Mouse (Mus musculus): ENCODE measurements at regions not wholly inside any gene's neighbourhood (a gene's known extent, or its start where the extent isn't known, plus 50 kb on each side); places are given as distances from the start of the nearest gene placed in this dataset.

DNA sequence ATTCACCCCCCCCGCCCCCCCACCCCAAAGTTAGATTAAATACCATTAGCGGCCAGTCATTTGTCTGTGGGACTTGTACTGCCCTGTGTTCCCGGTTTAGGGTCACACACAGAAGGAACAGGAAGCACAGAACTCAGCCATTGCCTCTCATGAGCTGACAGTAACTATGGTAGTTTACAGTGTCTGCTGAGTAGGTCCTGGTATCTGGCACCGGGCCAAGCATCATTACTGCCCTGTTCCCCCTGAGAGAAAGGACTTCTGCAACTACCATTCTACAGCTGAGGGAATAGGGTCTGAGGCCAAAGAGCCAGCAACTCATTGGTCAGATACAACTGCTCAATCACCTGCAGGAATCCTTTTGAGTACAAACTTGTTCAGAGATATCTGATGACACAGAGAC is 111.4 kb upstream of the Jun start:
- no peak for TF ChIP-seq CTCF (IDR thresholded peaks at IDR 0.05; ENCODE audit: low read depth)
- TF ChIP-seq EP300 (optimal IDR thresholded peaks at IDR 0.05): no peak
